In genomic region chr1:53323254-53323653, GRCm38 (mm10) we compare ENCODE assay signal across 25 mouse cellular contexts. TPM values are rescaled to one million over a fixed set of nuclear protein-coding genes. Genes with fewer than 3 reads are reported as not detected.
"Had no signal": no experiment of that assay in that cellular context is flagged by ENCODE, and none has a peak within 500 bp of the region (broad histone marks: within the 10 kb centered on the region; RNA-seq: fewer than 3 reads in every experiment).

No protein-coding gene starts in this region.

- H3K9me3 ChIP-seq: midbrain, embryonic 10.5 days; midbrain, embryonic 12.5 days; neural tube, embryonic 13.5 days; neural tube, embryonic 15.5 days; stomach, embryonic 15.5 days had no signal

- H3K27me3 ChIP-seq: midbrain, embryonic 12.5 days; neural tube, embryonic 13.5 days; neural tube, embryonic 15.5 days; stomach, embryonic 15.5 days had no signal

- DNase-seq: lung, adult 18-20 months; lung, embryonic 14.5 days; lung, postnatal 10 days; lung, postnatal 4 days; midbrain, embryonic 14.5 days; retina, postnatal 1 day; right cerebral cortex, adult 18-20 months; right cerebral cortex, postnatal 25 days; right cerebral cortex, postnatal 4 days; thymus, adult 2 months; thymus, postnatal 25 days; thymus, postnatal 4 days had no signal

- H3K4me1 ChIP-seq: midbrain, embryonic 10.5 days; midbrain, embryonic 12.5 days; neural tube, embryonic 13.5 days; neural tube, embryonic 15.5 days; stomach, embryonic 15.5 days had no signal

- H3K27ac ChIP-seq: midbrain, embryonic 10.5 days; midbrain, embryonic 12.5 days; neural tube, embryonic 13.5 days; neural tube, embryonic 15.5 days; stomach, embryonic 15.5 days had no signal

- H3K4me2 ChIP-seq: lung, embryonic 14.5 days; midbrain, embryonic 12.5 days; neural tube, embryonic 13.5 days; neural tube, embryonic 15.5 days; stomach, embryonic 15.5 days had no signal

- H3K9ac ChIP-seq: lung, embryonic 14.5 days; midbrain, embryonic 12.5 days; neural tube, embryonic 13.5 days; neural tube, embryonic 15.5 days; stomach, embryonic 15.5 days had no signal

- ATAC-seq: midbrain, embryonic 16.5 days had no signal

- H3K4me3 ChIP-seq: midbrain, embryonic 10.5 days; midbrain, embryonic 12.5 days; myocyte; neural tube, embryonic 13.5 days; neural tube, embryonic 15.5 days; stomach, embryonic 15.5 days had no signal

- H3K36me3 ChIP-seq: stomach, embryonic 15.5 days had no signal

RNA-seq across cellular contexts. Expression of gene Gm28778, which starts 26.3 kb away (rescaled TPM):
- polyA plus RNA-seq: liver, embryonic 16.5 days; lung, embryonic 14.5 days; lung, embryonic 16.5 days; midbrain, embryonic 10.5 days; midbrain, embryonic 12.5 days; midbrain, embryonic 14.5 days; midbrain, embryonic 16.5 days; myocyte; neural tube, embryonic 11.5 days; neural tube, embryonic 13.5 days; neural tube, embryonic 15.5 days; stomach, embryonic 15.5 days; urinary bladder, adult 2 months had no signal

RNA-seq across cellular contexts. Expression of gene Asdurf, which starts 29.2 kb away (rescaled TPM):
- polyA plus RNA-seq: liver, embryonic 16.5 days; midbrain, embryonic 10.5 days; midbrain, embryonic 12.5 days; midbrain, embryonic 16.5 days; myocyte; small intestine, adult 2 months; spleen, adult 2 months; thymus, adult 2 months; urinary bladder, adult 2 months had no signal
